Comparison of ENCODE assay signal across 25 mouse cellular contexts in genomic region chr3:103526201-103526704, GRCm38 (mm10). TPM values are rescaled to one million over a fixed set of nuclear protein-coding genes. Genes with fewer than 3 reads are reported as not detected.
"Had no signal": no experiment of that assay in that cellular context is flagged by ENCODE, and none has a peak within 500 bp of the region (broad histone marks: within the 10 kb centered on the region; RNA-seq: fewer than 3 reads in every experiment).

No protein-coding gene starts in this region.

- H3K4me3 ChIP-seq: gastrocnemius, adult 2 months; heart, embryonic 10.5 days; heart, embryonic 12.5 days; hindbrain, embryonic 10.5 days; hindbrain, embryonic 12.5 days; intestine, embryonic 15.5 days; layer of hippocampus, adult 2 months; left cerebral cortex, adult 2 months; limb, embryonic 10.5 days; limb, embryonic 12.5 days had no signal

- H3K27me3 ChIP-seq: heart, embryonic 12.5 days; hindbrain, embryonic 12.5 days; intestine, embryonic 15.5 days; limb, embryonic 12.5 days had no signal

- DNase-seq: gastrocnemius, adult 2 months; gastrocnemius, postnatal 10 days; gastrocnemius, postnatal 25 days; heart, adult 18-20 months; heart, postnatal 10 days; heart, postnatal 4 days; kidney, adult 18-20 months; kidney, adult 8-10 months; kidney, postnatal 10 days; kidney, postnatal 25 days; kidney, postnatal 4 days; liver had no signal

- H3K4me2 ChIP-seq: heart, embryonic 12.5 days; hindbrain, embryonic 12.5 days; hindbrain, embryonic 14.5 days; intestine, embryonic 15.5 days; limb, embryonic 12.5 days had no signal

- H3K4me1 ChIP-seq: heart, embryonic 12.5 days; hindbrain, embryonic 12.5 days; intestine, embryonic 15.5 days had no signal

- H3K36me3 ChIP-seq: heart, embryonic 10.5 days; heart, embryonic 12.5 days; hindbrain, embryonic 10.5 days; hindbrain, embryonic 12.5 days; intestine, embryonic 15.5 days; limb, embryonic 10.5 days; limb, embryonic 12.5 days had no signal

- ATAC-seq: hindbrain, embryonic 16.5 days; inflammation-experienced regulatory T-cells, adult 6 months; intestine, embryonic 15.5 days; intestine, postnatal 0 days had no signal

- H3K9ac ChIP-seq: heart, embryonic 12.5 days; hindbrain, embryonic 12.5 days; hindbrain, embryonic 14.5 days; intestine, embryonic 15.5 days; limb, embryonic 12.5 days had no signal

- H3K9me3 ChIP-seq: heart, embryonic 10.5 days; heart, embryonic 12.5 days; hindbrain, embryonic 10.5 days; hindbrain, embryonic 12.5 days; intestine, embryonic 15.5 days; limb, embryonic 10.5 days; limb, embryonic 12.5 days had no signal

- H3K27ac ChIP-seq: gastrocnemius, adult 2 months; heart, embryonic 10.5 days; hindbrain, embryonic 10.5 days; hindbrain, embryonic 12.5 days; hindbrain, embryonic 14.5 days; intestine, embryonic 15.5 days; layer of hippocampus, adult 2 months; left cerebral cortex, adult 2 months; limb, embryonic 10.5 days; limb, embryonic 12.5 days had no signal

RNA-seq across cellular contexts. Expression of gene Syt6, which starts 48.8 kb away (rescaled TPM):
- polyA plus RNA-seq: inflammation-experienced regulatory T-cells, adult 6 months had no signal
